Mouse (Mus musculus): ENCODE data around the gene Hnrnpk. TPM values are rescaled to one million over a fixed set of nuclear protein-coding genes. Genes with fewer than 3 reads are reported as not detected.
"Not testable (repeated sequence)": the region's sequence is repeated elsewhere in the genome, so short reads cannot be mapped to it uniquely, and the experiment has no call there.

Gene Hnrnpk
- total and polyA plus RNA-seq, 2 experiments from 2014 or later, result 377 to 606 TPM

DNA sequence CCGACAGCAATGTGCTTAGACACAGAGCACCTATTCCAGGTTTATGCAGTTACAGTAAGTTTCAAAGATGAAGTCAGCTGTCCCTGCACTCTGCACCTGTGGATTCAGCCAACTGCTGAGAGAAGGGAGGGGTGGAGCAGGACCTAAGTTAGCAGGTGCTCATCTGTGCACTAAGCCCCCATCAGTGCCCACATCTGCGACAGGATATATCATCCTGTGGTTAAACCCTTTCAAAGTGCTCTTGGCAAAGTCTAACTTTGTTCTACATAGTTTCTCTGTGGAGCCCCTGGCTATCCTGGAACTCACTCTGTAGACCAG is 30.0 kb downstream of the Hnrnpk start:
- TF ChIP-seq CTCF (IDR thresholded peaks at IDR 0.05; ENCODE audit: low read depth), result no peak
- no peak for TF ChIP-seq EP300 (IDR thresholded peaks at IDR 0.05; ENCODE audit: low read depth)
- DNase-seq (ENCODE audit: low spot score) (no peak), ATAC-seq (ENCODE audit: insufficient read depth, low read depth) (no peak)
- H3K9me3 ChIP-seq (replicated peaks; ENCODE audit: control insufficient read depth, low read length), result no peaks in the 10 kb centered on the region; the same call in 1 of the 2 replicates
- no peaks in the 10 kb centered on the region for H3K36me3 ChIP-seq (replicated peaks; ENCODE audit: control insufficient read depth, insufficient read depth, low read length)
- H3K9ac ChIP-seq (replicated peaks; ENCODE audit: low read depth, low read length), result no peak overlapping the region
- H3K4me1 ChIP-seq (ENCODE audit: control insufficient read depth, insufficient read depth), result no peaks in the 10 kb centered on the region
- no peak overlapping the region for H3K4me3 ChIP-seq (ENCODE audit: low read depth, low read length)
- 64% methylated on average over 2 of the region's 2 CpGs for WGBS
- no peak overlapping the region for H3K27ac ChIP-seq (ENCODE audit: low read depth)
- H3K4me2 ChIP-seq (ENCODE audit: low read depth, low read length), result no peak overlapping the region
- no peaks in the 10 kb centered on the region for H3K27me3 ChIP-seq (ENCODE audit: control insufficient read depth, insufficient read depth, low read length)

DNA sequence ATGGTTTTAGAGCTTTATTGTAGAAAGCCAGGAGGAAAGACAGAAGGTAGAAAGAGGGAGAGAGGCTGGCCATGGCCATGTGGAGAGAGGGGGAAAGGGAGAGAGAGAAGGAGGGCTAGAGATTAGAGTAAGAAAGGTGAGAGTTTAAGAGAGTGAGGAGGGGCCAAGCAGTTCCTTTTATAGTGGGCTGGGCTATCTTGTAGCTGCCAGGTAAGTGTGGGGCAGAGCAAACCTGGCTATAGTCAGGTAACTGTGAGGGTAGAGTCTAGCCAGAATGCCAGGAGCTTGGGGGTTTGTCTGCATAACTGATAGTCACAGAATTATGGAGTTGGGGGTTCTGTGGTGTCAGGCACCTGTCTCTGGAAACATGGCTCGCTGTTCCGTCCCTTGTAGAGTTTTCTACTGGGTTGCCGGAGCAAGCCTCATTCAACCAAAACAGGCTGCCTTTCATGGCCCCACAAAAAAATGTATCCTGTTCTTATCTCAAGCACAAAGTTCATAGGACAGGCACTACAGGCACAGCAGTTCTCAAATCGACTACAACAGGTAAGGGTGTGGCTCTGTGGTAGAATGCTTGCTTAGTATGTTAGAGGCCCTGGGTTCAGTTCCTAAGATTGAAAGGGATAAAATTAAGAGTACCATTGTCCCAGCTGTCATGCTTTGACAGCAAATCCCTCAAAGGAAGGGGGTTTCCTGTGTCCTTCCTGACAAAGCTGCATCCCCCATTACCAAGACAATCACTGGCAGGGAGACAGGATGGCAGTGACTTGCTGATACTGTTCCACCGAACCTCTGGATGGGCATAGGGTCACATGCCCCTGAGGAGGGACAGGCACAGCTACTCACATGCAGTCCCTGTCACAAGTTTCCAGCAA is 30.6 kb downstream of the Hnrnpk start:
- Histone ChIP-seq H3K27ac (ENCODE audit: low read depth) (no peak overlapping the region), H3K4me1 (ENCODE audit: control insufficient read depth, insufficient read depth) (no peaks in the 10 kb centered on the region), H3K9ac (replicated peaks; ENCODE audit: low read depth, low read length) (no peak overlapping the region), H3K36me3 (replicated peaks; ENCODE audit: control insufficient read depth, insufficient read depth, low read length) (no peaks in the 10 kb centered on the region), H3K9me3 (replicated peaks; ENCODE audit: control insufficient read depth, low read length) (no peaks in the 10 kb centered on the region; the same call in 1 of the 2 replicates), H3K4me2 (ENCODE audit: low read depth, low read length) (no peak overlapping the region), H3K27me3 (ENCODE audit: control insufficient read depth, insufficient read depth, low read length) (no peaks in the 10 kb centered on the region), H3K4me3 (ENCODE audit: low read depth, low read length) (no peak overlapping the region)
- 56% methylated on average over 5 of the region's 5 CpGs for WGBS
- no peak for ATAC-seq (ENCODE audit: insufficient read depth, low read depth)
- DNase-seq (ENCODE audit: low spot score), result no peak
- TF ChIP-seq CTCF (IDR thresholded peaks at IDR 0.05; ENCODE audit: low read depth), result no peak
- no peak for TF ChIP-seq EP300 (IDR thresholded peaks at IDR 0.05; ENCODE audit: low read depth)

DNA sequence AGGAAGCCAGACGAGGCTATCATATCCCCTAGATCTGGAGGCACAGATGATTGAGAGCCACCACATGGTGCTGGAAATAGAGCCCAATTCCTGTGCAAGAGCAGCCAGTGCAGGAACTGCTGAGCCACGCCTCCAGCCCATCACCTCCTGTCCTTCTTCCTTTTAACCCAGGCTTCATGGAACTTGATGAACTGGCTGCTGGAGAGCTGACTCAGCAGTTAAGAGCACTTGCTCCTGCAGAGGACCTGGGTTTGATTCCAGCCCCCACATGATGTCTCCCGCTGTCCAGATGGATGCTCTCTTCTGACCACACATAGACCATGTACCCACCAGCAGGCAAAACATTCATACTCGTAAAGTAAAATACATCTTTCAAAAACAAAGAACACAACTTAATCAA is 34.3 kb downstream of the Hnrnpk start:
- no peaks in the 10 kb centered on the region for H3K36me3 ChIP-seq (replicated peaks; ENCODE audit: control insufficient read depth, insufficient read depth, low read length)
- H3K27ac ChIP-seq (ENCODE audit: low read depth), result no peak overlapping the region
- H3K4me2 ChIP-seq (ENCODE audit: low read depth, low read length), result no peak overlapping the region
- H3K9me3 ChIP-seq (replicated peaks; ENCODE audit: control insufficient read depth, low read length), result no peaks in the 10 kb centered on the region
- 57% methylated on average over 4 of the region's 4 CpGs for WGBS
- ATAC-seq (ENCODE audit: insufficient read depth, low read depth), result no peak
- no peak for DNase-seq (ENCODE audit: low spot score)
- no peaks in the 10 kb centered on the region for H3K4me1 ChIP-seq (ENCODE audit: control insufficient read depth, insufficient read depth)
- H3K4me3 ChIP-seq (ENCODE audit: low read depth, low read length), result no peak overlapping the region
- H3K9ac ChIP-seq (replicated peaks; ENCODE audit: low read depth, low read length), result no peak overlapping the region
- no peaks in the 10 kb centered on the region for H3K27me3 ChIP-seq (ENCODE audit: control insufficient read depth, insufficient read depth, low read length)
- TF ChIP-seq EP300 (IDR thresholded peaks at IDR 0.05; ENCODE audit: low read depth), result no peak
- TF ChIP-seq CTCF (IDR thresholded peaks at IDR 0.05; ENCODE audit: low read depth), result no peak

DNA sequence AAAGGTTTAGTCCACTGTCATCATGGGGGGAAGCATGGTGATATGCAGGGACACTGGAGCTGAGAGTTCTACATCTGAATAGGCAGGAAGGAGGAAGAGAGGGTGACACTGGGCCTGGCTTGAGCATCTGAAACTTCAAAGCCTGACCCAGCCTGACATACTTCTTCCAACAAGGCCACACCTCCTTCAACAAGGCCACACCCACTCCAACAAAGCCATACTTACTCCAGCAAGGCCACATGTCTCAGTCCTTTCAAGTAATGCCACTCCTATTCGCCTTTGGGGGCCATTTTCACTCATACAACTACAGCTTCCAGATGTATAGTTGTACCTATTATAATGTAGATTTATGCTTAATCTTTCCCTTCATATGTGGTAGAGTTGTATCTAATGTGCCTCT is 35.5 kb downstream of the Hnrnpk start:
- Histone ChIP-seq H3K4me1 (ENCODE audit: control insufficient read depth, insufficient read depth) (no peaks in the 10 kb centered on the region), H3K4me3 (ENCODE audit: low read depth, low read length) (no peak overlapping the region), H3K9me3 (replicated peaks; ENCODE audit: control insufficient read depth, low read length) (no peaks in the 10 kb centered on the region), H3K27me3 (ENCODE audit: control insufficient read depth, insufficient read depth, low read length) (no peaks in the 10 kb centered on the region), H3K9ac (replicated peaks; ENCODE audit: low read depth, low read length) (no peak overlapping the region), H3K4me2 (ENCODE audit: low read depth, low read length) (no peak overlapping the region), H3K27ac (ENCODE audit: low read depth) (no peak overlapping the region), H3K36me3 (replicated peaks; ENCODE audit: control insufficient read depth, insufficient read depth, low read length) (no peaks in the 10 kb centered on the region)
- 61% methylated on average over 1 of the region's 1 CpGs for WGBS
- no peak for DNase-seq (ENCODE audit: low spot score)
- ATAC-seq (ENCODE audit: insufficient read depth, low read depth), result no peak
- TF ChIP-seq CTCF (IDR thresholded peaks at IDR 0.05; ENCODE audit: low read depth) (no peak), EP300 (IDR thresholded peaks at IDR 0.05; ENCODE audit: low read depth) (no peak)

DNA sequence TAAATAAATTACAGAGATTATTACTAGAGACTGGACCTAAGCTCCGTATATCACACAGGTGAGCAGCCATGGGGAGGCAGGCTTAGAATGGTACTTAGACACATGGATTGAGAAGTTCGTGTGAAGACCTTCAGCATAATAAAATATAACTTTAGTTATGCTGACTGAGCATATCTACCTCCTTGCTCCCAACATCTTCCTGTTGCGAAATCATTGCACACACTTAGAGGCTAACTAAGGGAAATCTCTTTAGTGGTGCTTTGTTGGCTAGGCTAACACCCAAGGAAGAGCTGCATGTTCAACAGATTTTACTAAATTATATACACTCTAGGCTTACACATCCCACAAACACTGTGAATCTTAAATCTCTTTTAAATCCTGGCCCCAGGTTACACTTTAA is 36.8 kb downstream of the Hnrnpk start:
- ATAC-seq (ENCODE audit: insufficient read depth, low read depth), result no peak
- TF ChIP-seq CTCF (IDR thresholded peaks at IDR 0.05; ENCODE audit: low read depth) (no peak), EP300 (IDR thresholded peaks at IDR 0.05; ENCODE audit: low read depth) (no peak)
- Histone ChIP-seq H3K27ac (ENCODE audit: low read depth) (no peak overlapping the region), H3K4me3 (ENCODE audit: low read depth, low read length) (no peak overlapping the region), H3K9me3 (replicated peaks; ENCODE audit: control insufficient read depth, low read length) (no peaks in the 10 kb centered on the region), H3K36me3 (replicated peaks; ENCODE audit: control insufficient read depth, insufficient read depth, low read length) (no peaks in the 10 kb centered on the region), H3K9ac (replicated peaks; ENCODE audit: low read depth, low read length) (no peak overlapping the region), H3K27me3 (ENCODE audit: control insufficient read depth, insufficient read depth, low read length) (no peaks in the 10 kb centered on the region), H3K4me1 (ENCODE audit: control insufficient read depth, insufficient read depth) (no peaks in the 10 kb centered on the region), H3K4me2 (ENCODE audit: low read depth, low read length) (no peak overlapping the region)
- no peak for DNase-seq (ENCODE audit: low spot score)
- WGBS, result 86% methylated on average over 3 of the region's 3 CpGs

DNA sequence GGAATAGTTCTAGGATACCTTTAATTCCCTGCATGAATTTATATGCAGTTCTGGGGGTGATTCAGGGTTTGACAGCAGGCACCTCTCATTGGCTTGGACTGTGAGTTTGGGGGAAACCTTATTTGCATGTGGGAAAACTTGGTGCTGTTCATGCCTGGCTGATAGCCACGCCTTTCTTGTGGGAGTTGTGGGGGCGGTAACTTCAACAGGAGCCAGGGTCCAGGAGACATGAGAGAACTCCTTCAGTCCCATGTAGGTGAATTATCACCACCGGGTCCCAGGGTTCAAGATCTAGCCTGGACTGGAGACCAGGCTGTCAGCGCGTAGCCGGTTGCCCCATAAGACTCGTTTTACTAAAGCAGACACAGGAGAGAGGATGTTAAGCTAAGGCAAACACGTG is 38.0 kb downstream of the Hnrnpk start:
- not testable (repeated sequence) for H3K4me3 ChIP-seq (ENCODE audit: low read depth, low read length); ATAC-seq (ENCODE audit: insufficient read depth, low read depth); H3K4me1 ChIP-seq (ENCODE audit: control insufficient read depth, insufficient read depth); H3K9ac ChIP-seq (replicated peaks; ENCODE audit: low read depth, low read length); H3K27ac ChIP-seq (ENCODE audit: low read depth); H3K4me2 ChIP-seq (ENCODE audit: low read depth, low read length); H3K27me3 ChIP-seq (ENCODE audit: control insufficient read depth, insufficient read depth, low read length); H3K36me3 ChIP-seq (replicated peaks; ENCODE audit: control insufficient read depth, insufficient read depth, low read length); DNase-seq (ENCODE audit: low spot score); H3K9me3 ChIP-seq (replicated peaks; ENCODE audit: control insufficient read depth, low read length)
- 82% methylated on average over 8 of the region's 8 CpGs for whole genome bisulfite sequencing

All from heart, postnatal 0 days (tissue).